Comparison of ENCODE assay signal across 21 mouse cellular contexts in the genomic region with DNA sequence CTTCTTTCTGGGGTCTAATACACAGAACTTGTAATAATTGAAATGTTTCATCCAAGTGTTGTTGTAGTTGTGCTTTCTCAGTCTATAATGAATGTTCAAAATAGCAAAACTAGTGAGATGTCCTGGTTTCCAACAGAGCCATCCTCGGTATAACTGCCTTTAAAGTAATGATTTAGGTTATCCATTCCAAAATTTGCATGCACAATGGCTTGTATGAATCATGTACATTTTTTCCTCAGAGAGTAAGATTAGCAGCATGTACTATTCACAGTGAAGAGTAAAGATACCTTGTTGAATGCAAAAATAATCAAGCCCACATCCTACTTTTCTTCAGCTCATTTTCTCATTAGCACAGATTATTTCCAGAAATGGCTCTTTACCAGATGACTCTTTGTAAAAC.
"Had no signal": no experiment of that assay in that cellular context is flagged by ENCODE, and none has a peak within 500 bp of the region (broad histone marks: within the 10 kb centered on the region; RNA-seq: fewer than 3 reads in every experiment).

No protein-coding gene starts in this region.

- ATAC-seq: forebrain, embryonic 13.5 days; forebrain, embryonic 14.5 days; forebrain, embryonic 15.5 days; forebrain, embryonic 16.5 days; forebrain, postnatal 0 days had no signal

- DNase-seq: cerebellum, adult 8-10 months; cerebellum, adult 9-10 months; cerebellum, adult 9-11 months; cerebellum, postnatal 10 days; cerebellum, postnatal 14 days; cerebellum, postnatal 25 days; cerebellum, postnatal 36 days; embryo, embryonic 11 days; forebrain, postnatal 0 days; gastrocnemius, adult 2 months; gastrocnemius, postnatal 10 days; gastrocnemius, postnatal 14 days; gastrocnemius, postnatal 25 days; gastrocnemius, postnatal 36 days; heart, adult 11 months; heart, adult 18-20 months; heart, adult 2 months had no signal
